Mouse (Mus musculus): Measurements from ENCODE around the gene Gm11213.

DNA sequence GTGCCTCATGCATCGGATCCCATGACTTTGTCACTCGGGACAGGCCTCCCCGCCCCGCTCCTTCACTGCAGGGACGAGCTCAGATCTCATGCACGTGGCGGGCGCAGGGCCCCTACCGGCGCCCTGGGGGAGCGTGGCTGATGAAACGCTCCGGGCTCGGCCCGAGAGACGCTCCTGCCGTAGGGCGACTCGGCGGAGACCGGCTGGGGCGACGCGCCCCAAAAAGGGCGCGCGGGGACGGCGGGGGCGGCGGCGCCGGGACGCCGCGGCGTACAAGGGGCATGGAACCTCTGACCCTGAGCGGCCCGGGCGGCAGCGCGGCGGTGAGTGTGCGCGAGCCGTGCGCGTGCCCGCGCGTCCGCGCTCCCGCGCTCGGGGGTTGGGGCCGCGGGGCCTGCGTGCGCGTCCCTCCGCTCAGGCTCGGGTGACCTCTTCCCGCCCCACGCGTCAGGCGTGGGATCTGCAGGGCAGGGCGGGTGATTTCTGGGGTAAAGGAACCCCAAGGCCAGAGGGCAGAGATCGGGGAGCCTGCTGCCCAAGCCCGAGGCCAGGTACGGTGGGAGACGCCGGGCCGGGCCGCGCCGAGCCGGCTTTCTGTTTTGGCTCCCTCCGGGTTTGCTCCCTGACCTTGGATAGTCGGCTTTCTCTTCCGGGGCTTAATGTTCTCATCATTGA lies 46.5 kb downstream of the Gm11213 start, which contains the start of gene Tmem268:
- no peak for TF ChIP-seq CTCF (IDR thresholded peaks at IDR 0.05; ENCODE audit: low read depth, low read length)
- TF ChIP-seq POLR2A (IDR thresholded peaks at IDR 0.05; ENCODE audit: borderline replicate concordance, low read depth, low read length): peak; percentile 45; the same call in 1 of the 2 replicates

Data from bone marrow macrophage, adult 2 months (primary cell).